Mouse (Mus musculus) midbrain, embryonic 11.5 days (tissue): ENCODE data around the gene Ckap5. TPM values are rescaled to one million over a fixed set of nuclear protein-coding genes. Genes with fewer than 3 reads are reported as not detected.

ENCODE experiments used
- polyA plus RNA-seq: library from polyadenylated mRNA; unstranded; fragments of >200 nt; fragmentation: Nextera tagmentation; extraction: Ambion mirVana; gene quantifications from 2 replicates; pipeline ENCODE4 v1.2.1, GENCODE M21; 2014

Ckap5 gene
- polyA plus RNA-seq, 1 experiment from 2014 or later, result 147 TPM

Other genes with a start within 250 kb of the Ckap5 start
- gene 1110051M20Rik, start 82.1 kb upstream of the Ckap5 start, polyA plus RNA-seq, result 98.0 and 98.6 TPM in 2 replicates
- 5.3 and 6.1 TPM in 2 replicates for gene Lrp4, start 69.3 kb upstream of the Ckap5 start, polyA plus RNA-seq
- gene F2, start 109.7 kb downstream of the Ckap5 start, polyA plus RNA-seq, result 0.07 TPM in 1 of 2 replicates, not detected in the other
- 6.3 and 7.5 TPM in 2 replicates for gene Zfp408, start 123.0 kb downstream of the Ckap5 start, polyA plus RNA-seq
- gene Arhgap1, start 123.1 kb downstream of the Ckap5 start, polyA plus RNA-seq, result 69.7 and 75.8 TPM in 2 replicates
- gene Atg13, start 183.8 kb downstream of the Ckap5 start, polyA plus RNA-seq, result 32.5 and 34.0 TPM in 2 replicates
- 18.0 and 19.9 TPM in 2 replicates for gene Harbi1, start 184.1 kb downstream of the Ckap5 start, polyA plus RNA-seq
- gene Ambra1, start 203.4 kb downstream of the Ckap5 start, polyA plus RNA-seq, result 17.9 and 19.1 TPM in 2 replicates